Mouse (Mus musculus): Measurements from ENCODE around the gene Coro1b.

DNA sequence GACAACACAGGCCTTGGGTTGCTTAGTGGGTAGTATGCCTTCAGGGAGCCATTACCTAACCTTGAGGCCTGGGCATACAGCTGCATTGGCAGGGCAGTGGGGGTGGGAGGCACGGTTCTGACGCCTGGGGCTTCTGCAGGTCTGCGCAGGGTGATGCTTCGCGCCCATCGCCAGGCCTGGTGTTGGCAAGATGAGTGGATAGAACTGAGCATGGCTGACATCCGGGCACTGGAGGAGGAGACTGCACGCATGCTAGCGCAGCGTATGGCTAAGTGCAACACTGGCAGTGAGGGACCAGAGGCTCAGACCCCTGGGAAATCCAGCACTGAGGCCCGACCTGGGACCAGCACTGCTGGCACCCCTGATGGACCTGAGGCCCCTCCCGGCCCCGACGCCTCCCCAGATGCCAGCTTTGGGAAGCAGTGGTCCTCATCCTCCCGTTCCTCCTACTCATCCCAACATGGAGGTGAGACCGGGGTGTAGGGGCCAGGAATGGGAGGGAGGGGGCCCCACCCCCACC, 43.7 kb upstream of the Coro1b start:
- TF ChIP-seq CTCF (IDR thresholded peaks at IDR 0.05; ENCODE audit: borderline replicate concordance, insufficient read depth, low read length) (no peak), POLR2A (IDR thresholded peaks at IDR 0.05; ENCODE audit: low read depth, low read length) (no peak)
